Mouse (Mus musculus) adipocyte (in vitro differentiated cells): ENCODE measurements around the gene Aatf.
"Not testable (repeated sequence)": the region's sequence is repeated elsewhere in the genome, so short reads cannot be mapped to it uniquely, and the experiment has no call there.

ENCODE experiments used
- DNase-seq: peaks from one replicate; pipeline ENCODE4 v3.0.0-alpha.2; 2016; ENCODE audit warnings: low spot score

Aatf gene

GRCm38 (mm10) chr11:84434879-84435278 lies 78.4 kb downstream of the Aatf start:
- no peak for DNase-seq

DNA sequence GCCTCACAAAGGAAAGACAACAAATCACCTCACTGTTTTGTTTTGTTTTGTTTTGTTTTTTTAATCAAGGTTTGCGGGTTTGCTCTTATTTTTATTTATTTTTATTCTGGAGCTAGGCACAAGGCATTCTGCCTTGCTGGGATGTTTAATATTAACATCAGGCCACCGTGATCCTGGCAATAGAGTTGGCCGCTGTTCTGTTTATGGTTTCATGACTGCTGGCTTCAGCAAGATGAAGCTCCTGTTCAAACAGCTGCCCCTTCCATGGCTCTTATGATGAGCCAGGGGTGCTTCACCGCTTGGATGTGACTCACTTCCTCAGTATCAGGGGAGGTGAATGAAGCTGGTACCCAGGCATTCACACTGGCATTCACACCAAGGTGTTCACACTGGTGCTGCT lies 83.0 kb downstream of the Aatf start:
- DNase-seq, result no peak

DNA sequence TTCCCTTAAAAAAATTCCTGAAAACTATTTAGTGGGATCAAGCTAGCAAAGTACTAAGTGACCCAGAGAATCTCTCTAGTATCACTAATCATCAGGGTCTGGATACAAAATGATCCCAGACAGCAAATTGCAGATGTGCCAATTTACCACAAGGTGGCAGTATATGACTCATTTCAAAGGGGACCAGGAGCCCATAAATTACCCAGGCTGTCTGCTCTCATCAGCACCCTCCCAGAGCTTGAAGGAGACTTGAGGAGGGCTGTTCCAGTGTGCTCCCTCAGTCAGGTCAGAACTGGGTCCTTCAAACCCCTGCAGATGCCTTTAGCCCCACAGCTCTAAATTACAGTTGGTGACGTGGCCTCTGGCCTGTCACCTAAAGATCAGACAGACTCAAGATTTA lies 83.7 kb downstream of the Aatf start:
- peak; percentile 67 for DNase-seq

GRCm38 (mm10) chr11:84426633-84426998 lies 86.7 kb downstream of the Aatf start:
- DNase-seq, result no peak

- no peak for DNase-seq
Measured at GRCm38 (mm10) chr11:84425736-84426632, 87.3 kb downstream of the Aatf start.

GRCm38 (mm10) chr11:84420779-84421178 lies 92.5 kb downstream of the Aatf start:
- DNase-seq, result no peak

- no peak for DNase-seq
Measured at GRCm38 (mm10) chr11:84413111-84413510, 100.2 kb downstream of the Aatf start.

- no peak for DNase-seq
Measured at GRCm38 (mm10) chr11:84412201-84412934, 101.0 kb downstream of the Aatf start.

GRCm38 (mm10) chr11:84411642-84412018 lies 101.7 kb downstream of the Aatf start:
- DNase-seq, result no peak

DNA sequence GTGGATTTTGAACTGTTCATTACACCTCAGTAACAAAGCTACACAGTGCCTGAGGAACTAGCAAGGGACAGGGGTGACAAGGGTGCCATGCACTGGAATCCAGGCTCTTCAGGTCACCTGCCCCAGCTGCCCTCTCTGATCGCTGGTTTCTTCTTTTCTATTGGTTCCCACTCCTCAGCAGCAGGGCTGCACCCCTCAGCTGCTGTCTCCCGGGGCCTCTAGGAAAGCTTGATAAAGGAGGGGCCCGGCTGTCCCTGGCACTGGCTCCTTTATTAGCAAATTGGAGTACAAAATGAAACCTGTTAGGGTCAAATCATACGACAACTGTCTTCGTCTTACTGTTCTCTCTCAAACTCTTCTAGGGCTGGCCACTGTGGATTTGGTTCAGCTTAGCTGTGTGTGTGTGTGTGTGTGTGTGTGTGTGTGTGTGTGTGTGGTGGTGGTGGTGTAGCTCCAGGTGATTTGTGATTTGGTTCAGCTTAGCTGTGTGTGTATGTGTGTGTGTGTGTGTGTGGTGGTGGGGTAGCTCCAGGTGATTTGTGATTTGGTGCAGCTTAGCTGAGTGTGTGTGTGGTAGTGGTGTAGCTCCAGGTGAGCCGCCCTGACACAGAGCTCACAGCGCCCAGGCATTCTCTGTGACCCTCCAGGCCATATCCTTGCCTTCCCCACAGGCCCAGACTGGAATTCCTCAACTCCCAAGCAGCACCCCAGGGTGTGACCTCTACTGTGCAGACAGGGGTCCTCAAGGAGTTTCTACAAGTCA lies 102.3 kb downstream of the Aatf start:
- no peak for DNase-seq

DNA sequence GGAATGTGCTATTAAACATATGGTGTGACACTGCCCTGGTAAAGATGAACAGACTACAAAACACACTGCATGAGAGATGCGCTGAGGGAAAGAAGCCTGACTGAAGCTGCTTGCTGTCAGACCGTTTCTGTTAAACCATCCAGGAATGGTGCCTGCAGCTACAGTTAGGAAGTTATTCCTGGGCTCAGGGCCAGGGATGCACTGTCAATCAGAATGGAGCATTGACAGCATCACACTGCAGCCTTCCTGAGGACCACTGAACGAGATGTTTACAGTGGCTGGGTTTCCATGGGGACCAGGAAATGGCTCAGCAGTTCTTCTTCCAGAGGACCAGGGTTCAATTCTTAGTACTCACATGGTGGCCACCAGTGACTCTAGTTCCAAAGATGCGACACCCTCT lies 102.9 kb downstream of the Aatf start:
- no peak for DNase-seq

DNA sequence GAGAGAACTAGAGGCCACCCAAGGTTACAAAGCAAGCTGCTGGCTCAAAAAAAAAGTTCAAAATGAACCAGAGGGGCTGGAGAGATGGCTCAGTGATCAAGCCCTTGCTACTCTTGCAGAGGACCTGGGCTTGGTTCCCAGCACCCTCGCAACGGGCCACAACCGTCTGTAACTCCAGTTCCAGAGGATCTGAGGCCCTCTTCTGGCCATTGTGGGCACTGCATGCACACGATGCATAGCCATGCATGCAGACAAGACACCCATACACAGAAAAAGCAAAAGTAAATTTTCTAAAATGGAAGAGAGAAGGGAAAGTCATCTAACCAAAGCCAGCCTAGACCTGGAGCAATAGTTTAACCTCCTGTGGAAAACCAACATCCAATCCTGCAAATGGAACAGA lies 106.6 kb downstream of the Aatf start:
- DNase-seq, result no peak

- peak; percentile 15 for DNase-seq
Measured at GRCm38 (mm10) chr11:84395010-84395409, 118.3 kb downstream of the Aatf start.

- DNase-seq, result no peak
Measured at GRCm38 (mm10) chr11:84393571-84393970, 119.8 kb downstream of the Aatf start.

- not testable (repeated sequence) for DNase-seq
Measured at GRCm38 (mm10) chr11:84392066-84392465, 121.3 kb downstream of the Aatf start.

DNA sequence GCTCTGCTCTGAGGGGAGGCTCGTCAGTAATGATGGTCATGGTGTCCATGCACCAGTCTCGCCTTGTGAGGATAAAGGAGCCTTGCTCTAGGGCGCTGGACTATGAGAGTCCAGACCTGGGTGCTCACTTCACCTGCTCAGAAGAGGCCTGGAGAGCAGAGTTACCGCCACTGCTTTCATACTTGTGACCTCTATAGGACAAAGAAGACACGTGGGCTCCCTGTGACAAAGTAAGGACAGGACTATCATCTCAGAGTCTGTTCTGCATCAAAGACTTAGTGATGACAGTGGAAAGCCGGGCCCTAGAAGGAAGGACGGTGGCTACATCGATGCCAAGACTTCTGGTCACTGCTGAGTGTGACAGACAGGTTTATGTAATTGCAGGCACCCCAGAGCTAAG lies 122.2 kb downstream of the Aatf start:
- DNase-seq, result no peak

GRCm38 (mm10) chr11:84389332-84389731 lies 124.0 kb downstream of the Aatf start:
- no peak for DNase-seq

DNA sequence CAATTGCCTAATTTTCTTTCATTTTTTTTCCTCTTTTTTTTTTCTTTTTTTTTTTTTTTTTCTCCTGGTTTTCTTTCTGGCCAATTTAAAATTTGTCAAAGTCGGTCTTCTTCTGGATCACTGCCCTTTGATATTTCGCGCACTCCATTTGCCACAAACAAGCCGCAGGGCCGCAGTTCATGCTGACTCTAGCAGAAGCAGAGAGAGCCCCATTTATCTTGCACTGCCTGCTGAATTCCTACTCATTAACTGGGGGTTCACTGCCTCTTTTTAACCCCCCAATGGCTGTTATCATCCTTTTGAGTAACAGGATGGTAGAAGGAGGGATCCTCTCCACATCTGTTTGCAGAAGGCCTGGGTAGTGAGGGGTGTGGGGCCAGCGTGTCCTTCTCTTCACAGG lies 129.4 kb downstream of the Aatf start:
- DNase-seq, result no peak

- DNase-seq, result no peak
Measured at GRCm38 (mm10) chr11:84382450-84382849, 130.9 kb downstream of the Aatf start.

DNA sequence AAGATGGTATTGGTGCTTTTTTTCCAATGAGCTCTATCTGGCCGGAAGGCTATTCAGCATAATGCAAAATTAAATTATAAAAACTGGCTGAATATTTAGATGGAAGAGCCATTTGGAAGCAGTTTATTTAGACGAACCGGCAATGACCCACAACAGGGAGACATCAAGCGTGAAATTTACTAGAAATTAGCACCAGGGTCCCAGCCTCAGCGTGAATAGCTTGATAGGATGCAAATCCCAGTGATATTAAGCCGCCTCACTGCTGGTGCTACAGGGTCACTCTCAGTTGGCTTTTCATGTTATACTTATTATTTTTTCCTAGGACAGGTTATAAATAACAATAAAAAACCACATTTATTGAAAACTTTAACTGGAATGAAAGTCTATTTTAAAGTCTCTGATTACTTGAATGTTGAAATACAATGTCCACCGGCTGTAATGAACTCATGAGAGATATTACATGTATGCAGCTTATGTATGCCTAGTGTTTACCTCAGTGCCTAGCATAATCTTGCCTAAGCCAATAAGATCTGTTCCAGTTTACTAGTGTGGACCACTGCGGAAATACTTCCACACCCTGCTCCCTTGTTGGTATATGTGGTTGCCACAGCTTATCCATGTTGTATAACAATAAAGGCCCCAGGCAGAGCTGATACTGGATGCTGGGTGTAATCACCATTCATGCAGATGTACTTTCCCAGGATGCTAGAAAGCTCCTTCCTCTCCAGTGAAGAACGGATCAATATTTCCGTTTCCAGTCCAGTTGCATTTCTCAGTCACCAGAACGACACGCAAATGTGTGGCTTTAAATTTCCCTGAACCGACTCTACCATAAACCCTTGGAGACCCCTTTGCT lies 136.6 kb downstream of the Aatf start:
- no peak for DNase-seq

DNA sequence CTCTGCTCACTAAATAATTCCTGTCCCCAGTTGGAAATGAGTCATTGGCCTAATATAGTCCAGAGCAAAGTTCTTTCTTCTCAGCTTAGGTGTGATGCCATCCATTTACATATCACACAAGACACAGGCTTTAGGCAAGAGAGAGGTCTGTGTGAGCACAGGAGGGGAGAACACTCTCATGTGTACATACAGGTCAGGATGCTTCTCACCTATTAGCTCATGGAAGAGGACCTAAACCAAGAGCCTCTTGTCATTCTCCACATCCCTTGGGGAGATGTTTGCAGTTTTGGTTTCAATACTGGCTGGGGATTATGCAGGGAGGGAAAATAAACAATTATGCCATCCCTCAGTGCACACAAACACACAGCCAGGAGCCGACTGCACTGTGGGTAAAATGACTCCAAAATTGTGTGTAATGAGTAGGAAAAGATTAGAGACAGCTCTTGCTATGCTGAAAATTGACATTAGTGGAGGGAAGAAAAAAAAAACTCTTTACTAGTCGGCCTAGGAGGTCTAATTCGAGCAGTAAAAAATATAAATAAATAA lies 137.3 kb downstream of the Aatf start:
- no peak for DNase-seq
